Mouse (Mus musculus): ENCODE data around the gene Pabpn1l. TPM values are rescaled to one million over a fixed set of nuclear protein-coding genes. Genes with fewer than 3 reads are reported as not detected.
"Not testable (repeated sequence)": the region's sequence is repeated elsewhere in the genome, so short reads cannot be mapped to it uniquely, and the experiment has no call there.

Pabpn1l gene
- total RNA-seq, 4 experiments from 2014 or later: 0.24 to 0.57 TPM; not detected in 2

DNA sequence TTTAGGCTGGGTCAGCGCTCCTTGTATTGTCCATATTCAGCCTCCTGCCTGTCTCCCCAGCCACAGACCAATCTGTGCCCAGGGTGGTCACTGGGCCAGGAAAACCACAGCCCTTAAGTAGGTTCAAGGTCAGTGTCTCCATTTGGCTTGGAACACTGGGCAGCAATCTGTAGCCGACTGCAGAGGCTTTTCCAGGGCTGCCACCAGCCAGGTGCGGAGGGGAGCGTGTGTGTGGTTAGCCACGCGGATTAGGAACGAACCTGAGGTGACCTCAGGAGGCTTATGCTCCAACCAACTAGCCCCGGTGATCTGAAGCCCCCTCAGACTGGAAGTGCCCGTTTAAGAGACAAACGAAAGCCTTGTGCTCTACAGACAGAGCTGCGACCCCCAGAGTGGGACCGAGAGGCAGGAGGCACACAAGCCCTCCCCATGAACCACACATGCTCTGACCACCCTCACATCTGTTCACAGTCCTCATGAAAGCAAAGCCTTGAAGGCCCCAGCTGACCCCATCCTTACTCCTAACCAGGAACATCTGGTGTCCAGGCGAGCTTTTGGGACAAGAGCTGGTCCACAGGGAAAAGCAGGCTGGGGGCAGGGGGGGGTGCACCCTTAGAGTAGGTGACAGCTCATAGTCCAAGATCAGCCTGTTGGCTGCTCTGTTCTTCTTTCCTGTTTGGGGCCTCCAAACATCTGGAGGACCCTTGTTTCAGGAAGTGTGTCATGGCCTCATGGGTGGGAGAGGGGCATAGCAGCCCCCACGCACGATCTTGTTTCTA, 25.8 kb upstream of the Pabpn1l start:
- DNase-seq (ENCODE audit: low spot score): no peak

DNA sequence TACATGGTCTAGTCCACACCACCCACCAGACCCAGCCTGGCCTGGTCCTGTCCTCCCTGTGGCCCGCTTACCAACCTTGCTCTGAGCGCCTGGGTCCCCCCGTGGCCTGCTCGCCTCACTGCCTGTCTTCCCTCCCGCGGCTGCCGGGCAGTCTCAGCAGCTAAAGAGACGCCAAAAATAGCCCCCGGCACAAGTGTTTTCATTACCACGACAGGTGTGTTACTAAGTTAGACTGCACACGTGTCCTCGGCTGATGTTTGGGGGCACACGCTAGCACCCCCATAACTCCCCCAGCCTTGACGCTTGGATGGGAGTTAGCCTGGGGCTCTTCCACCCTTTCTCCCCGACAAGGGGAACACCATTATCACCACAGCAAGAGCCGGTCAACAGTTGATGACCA, 23.8 kb upstream of the Pabpn1l start:
- no peak for DNase-seq (ENCODE audit: low spot score)

DNA sequence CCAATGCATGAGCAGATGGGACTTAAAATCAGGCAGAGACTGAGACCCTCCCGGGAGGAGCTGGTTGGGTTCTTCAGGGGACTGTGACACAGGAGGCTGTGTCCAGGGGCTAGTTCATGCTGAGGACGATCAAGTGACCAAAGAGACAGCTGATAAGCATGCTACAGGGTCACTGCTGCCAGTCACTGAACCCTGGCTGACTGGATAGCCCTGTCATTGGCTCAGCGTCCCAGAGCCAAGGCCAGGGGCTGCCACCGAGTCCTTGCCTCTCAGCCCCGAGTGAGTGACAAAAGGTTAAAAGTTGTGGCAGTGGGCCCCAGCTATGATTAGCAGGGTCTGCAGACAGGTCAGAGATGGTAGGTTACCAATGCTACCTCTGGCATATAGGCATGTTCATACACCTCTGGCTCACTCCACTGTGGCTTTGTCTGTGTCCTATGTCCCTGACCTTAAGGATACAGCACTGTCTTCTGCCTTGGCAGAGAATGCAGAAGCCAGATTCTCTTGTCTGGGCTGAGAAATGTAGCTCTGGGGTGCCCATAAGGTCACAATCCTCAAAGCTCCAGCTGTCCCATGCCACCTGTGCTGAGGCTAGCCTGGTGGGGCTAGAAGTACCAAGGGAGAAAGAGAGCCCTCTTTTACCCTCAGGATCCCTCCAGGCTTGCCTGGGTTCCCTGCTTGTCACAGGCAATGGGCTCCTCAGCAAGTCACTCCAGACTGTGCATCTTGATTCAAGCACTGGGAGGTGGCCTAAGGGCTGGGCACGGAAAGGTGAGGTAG, 21.8 kb upstream of the Pabpn1l start:
- DNase-seq (ENCODE audit: low spot score): no peak

DNA sequence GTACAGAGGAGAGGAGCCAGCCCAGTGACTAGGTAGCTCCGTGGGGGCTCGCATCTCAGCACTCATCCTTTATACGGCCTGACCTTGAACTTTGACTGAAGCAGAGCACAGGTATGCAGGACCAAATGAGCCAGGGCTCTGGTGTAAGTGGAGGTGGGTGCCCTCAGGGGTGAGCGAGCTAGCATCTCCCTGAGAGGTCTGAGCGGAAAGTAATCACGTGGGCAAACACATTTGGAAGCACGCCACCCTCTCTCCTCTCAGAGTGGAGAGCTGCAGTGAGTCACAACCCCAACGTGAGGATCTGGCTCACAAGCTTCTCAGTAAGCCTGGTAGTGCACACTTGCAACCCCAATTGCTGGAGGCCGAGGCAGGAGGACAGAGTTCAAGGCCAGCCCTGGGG, 19.5 kb upstream of the Pabpn1l start:
- peak; percentile 64 for DNase-seq (ENCODE audit: low spot score)

DNA sequence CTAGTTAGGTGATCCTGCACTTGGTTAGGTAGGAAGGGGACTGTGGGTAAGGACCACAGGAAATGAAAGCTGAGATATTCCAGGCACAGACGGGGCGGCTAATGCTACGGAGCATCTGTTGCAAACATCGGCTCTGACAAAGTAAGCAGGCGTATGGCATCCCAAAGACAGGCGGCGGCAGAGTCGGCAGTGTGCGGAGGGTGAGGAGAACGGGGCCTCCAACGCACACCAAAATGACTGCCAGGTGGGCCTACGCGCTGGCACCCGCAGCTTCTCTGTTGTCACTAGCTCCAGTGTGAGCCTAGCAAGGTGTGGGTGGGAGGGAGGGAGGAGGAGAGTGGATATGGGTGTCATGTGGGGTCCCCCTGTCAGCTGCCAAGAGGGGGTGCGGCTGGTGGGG, 18.9 kb upstream of the Pabpn1l start:
- DNase-seq (ENCODE audit: low spot score): no peak

DNA sequence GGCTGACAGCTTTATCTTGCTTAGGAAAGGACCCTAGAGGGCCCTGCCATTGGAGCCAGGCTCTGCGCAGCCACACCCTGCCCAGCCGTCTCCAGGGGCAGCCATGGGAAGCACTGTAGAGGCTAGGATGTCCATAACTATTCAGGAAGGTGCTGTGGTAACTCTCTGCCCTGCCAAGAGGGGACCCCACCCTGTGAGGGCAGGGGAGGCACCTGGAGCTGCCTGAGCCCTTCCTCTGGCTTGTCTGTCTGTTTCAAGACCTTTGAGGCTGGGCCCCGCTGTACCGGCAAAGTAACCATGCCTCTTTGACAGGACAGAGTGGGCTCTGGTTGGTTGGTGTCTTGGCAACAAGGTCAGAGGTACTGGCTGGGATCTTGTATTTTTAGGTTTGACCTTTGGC, 18.3 kb upstream of the Pabpn1l start:
- DNase-seq (ENCODE audit: low spot score): no peak

DNA sequence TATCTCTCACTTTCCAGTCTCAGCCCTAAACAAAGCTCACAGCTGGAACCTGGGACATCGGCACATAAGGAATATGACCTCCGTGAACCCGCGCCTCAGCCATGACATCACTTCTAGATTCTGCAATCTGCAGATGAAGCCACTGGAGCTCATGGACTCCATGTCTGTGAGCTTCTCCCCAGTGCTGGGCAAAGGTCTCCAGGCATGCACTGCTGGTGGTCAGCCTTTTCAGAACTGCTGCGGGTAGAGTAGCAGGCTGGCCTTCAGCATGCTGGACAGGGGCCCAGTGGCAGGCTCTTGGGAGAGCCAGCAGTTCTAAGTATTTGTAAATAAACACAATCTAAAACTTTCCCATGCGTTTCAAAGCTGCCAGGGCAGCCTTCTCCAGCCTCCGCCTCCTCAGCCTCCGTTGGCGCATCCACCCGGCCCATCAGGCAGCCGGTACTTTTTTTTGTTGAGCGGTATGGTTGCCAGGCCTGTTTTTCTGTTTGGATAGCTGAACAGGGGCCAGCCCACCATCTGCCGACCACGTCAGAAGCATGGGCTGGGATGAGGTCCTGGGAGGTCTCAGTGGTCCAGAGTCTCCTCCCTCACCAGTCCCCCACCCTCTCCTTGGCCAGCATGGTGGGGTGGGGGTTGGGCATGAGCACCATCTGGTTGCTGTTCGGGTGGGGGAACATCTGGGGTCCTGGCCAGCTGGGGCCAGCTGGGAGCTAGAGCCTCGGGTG, 17.1 kb upstream of the Pabpn1l start:
- peak; percentile 76 for DNase-seq (ENCODE audit: low spot score)

DNA sequence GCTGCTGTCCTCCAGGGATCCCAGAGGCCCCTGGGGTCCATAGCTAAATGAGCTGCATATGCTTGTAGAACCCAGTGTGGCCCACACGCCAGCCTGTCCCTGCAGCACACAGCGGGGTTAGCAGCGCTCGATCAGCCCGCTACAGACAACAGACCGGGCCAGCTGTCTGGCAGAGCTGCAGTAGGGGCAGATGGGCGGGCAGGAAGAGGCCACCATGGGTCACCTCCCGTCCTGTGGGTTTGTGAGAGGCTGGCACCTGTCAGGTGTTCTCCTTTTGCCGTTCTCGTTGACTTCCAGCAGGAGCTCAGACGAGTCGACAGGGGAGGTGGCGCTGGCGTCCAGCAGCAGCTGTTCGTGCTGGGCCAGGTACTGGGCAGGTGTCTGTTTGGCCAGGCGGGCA, 16.1 kb upstream of the Pabpn1l start:
- no peak for DNase-seq (ENCODE audit: low spot score)

DNA sequence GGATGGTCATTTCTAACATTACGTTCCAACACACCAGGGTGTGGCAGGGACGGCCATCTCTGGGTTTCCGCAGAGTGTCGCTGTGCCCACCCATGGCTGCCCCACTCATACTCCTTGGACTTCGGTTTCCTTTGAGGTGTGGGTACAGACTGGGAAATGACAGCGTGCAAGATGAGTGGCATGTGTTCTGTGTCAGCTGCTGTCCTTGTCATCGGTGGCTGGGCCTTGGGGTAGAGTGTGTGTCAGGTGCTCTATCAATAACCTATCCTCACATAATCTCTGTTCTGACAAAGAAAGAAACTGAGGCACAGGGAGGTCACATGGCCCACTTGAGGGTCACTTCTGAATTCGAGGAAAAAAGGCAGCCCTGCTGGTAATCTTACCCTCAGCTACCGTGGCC, 14.7 kb upstream of the Pabpn1l start:
- DNase-seq (ENCODE audit: low spot score): no peak

DNA sequence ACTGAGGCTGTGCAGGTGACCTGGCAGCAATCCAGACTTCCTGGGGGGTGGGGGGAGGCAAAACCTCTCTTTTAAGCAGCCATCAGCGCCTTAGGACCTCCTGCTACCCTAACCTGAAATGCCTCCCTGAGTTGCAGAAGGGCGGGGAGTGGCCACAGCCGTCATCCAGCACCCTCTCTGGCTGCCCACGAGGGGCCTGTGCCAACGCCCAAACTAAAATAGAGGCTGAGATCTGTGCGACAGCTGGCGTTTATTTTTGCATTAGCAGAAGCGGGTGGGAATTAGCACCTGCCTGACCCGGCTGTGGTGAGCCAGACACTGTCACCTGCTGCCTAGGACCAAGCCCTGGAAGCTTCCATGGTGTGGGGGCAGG, 14.2 kb upstream of the Pabpn1l start:
- peak; percentile 46 for DNase-seq (ENCODE audit: low spot score)

DNA sequence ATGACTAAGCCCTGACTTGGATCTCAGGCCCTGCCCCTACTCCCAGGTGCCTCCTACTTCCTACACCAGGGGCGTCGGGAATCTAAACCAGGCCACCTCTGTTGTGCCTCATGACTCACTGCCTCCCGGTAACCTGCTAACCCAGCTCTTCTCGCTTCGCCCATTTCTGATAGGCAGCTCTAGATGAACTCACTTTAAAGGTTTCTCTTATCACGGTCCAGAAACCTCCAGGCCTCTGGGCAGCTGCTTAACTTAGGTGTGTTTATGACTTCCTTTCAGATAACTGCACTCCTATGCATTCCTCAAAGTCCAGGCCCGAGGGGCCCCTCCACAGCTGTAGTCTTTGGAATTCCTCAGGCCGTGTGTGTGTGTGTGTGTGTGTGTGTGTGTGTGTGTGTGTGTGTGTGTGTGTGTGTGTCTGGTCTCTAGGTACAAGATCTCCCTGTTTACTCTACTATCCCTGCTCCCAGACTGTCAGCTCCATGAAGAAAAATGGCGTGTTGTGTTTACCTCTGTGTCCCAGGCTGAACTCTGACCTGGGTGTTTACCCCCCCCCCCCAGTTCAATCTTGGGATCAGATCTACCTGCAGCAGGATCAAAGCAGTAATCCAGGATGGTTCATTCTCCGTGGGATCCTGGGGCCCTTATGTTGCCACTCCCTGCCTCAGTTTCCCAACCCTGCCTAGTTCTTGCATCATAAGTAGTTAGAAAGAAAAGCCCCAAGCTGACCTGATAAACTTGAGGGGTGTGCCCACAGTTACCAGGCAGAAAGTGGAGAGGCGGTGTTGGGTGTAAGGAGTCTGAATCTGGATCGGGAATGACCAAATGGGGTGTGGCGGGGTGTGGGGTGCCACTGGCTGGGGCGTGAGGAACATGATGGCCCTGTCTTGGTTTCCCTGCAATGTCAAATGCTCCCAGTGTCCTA, 13.6 kb upstream of the Pabpn1l start:
- DNase-seq (ENCODE audit: low spot score): no peak

DNA sequence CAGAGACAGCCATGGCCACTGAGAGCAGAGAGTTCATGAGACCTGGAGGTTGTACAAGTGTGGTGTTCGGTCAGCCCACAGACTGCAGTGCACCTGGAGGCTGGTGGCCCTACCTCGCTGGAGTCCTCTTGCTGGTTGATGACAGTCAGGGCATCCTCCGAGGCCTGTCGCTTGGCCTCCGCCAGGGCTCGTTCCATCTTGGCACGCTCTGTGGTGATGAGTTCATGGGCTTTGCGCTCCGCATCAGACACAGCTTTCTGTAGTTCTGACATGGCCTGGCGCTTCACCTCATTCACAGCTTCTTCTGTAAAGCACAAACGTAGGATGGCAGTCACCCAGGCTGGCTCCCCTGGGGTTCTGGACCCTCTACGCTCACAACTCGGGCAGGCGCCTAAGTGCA, 10.7 kb upstream of the Pabpn1l start:
- DNase-seq (ENCODE audit: low spot score): no peak

DNA sequence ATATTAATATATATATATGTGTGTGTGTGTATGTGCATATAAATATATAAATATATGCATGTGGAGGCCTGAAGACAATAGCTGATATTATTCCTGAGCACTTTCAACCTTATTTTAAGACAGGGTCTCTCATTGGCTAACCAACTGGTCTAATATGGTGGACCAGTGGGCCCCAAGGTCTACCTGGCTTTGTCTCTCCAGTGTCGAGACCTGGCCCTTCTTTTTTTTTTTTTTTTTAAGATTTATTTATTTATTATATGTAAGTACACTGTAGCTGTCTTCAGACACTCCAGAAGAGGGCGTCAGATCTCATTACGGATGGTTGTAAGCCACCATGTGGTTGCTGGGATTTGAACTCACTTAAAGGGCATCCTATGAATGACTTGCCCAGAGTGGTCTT, 9.6 kb upstream of the Pabpn1l start:
- not testable (repeated sequence) for DNase-seq (ENCODE audit: low spot score)

DNA sequence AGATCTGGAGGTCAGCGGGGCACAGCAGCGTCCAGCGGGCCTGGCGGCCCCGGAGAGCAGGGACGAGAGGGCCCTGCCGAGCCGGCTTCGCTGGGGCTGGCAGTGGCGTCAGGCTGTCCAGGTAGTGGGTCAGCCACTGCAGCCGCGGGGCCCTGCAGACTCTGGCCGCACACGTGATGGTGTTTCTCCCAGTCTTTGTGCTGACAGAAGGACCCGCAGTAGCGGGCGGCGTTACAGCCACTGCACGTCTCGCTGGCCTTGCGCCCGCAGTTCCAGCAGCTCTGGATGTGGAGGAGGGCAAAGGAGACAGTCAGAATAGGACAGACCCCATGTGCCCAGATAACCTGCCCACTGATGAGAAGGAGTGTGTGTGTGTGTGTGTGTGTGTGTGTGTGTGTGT, 8.2 kb upstream of the Pabpn1l start:
- no peak for DNase-seq (ENCODE audit: low spot score)

DNA sequence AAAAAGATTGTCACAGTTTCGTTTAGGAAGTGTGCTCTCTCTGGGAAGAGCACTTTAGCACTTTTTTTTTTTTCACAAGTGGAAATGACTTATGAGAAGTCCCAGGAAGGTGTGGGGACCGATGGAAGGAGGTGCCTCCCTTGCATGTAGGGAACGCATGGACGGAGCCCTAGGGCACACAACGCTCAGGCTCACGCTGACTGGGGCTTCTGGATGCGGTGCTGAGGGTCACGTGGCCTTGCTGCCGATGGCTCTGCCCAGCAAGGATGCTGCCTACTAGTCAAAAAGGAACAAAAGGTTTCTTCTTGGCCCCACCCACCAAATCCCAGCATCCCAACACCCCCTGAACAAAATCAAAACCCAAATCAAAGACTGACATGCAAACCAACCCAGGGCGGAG, 6.8 kb upstream of the Pabpn1l start:
- no peak for DNase-seq (ENCODE audit: low spot score)

DNA sequence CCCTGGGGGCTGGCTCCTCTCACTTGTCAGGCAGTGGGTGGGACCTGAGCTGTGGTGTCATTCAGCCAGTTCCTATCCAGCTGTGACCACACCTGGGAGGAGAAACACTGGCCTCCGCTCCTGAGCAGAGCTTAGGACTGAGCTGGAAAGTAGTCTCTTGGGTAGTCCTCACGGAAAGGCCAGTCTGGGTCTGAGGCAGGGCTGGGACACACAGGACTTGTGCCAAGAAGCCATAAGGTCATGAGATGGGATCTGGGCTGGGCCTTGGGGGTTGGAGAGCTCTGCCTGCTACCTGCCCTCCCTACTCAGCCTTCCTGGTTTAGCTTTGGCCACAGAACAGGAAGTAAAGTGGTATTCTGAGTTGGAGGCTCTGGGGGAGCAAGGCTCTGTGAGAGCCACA, 4.4 kb upstream of the Pabpn1l start:
- no peak for DNase-seq (ENCODE audit: low spot score)

DNA sequence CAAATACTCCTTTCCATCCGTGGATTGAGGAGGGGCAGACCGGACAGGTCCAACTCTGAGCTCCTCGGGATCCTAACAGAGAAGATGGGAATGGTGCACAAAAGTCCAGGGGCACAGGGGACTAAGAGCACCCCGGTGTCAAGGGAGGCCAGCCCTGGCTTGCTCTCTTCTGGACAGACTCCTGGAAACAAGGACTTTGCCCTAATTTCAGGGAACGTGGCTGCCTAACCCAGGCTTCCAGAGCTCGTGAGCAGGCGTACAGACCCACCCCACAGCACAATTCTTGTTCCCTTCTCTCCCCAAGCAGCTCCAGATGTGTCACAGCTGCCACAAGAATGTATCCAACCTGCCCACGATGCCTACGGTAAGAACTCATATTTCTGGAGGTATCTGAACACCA, 3.3 kb upstream of the Pabpn1l start:
- no peak for DNase-seq (ENCODE audit: low spot score)

DNA sequence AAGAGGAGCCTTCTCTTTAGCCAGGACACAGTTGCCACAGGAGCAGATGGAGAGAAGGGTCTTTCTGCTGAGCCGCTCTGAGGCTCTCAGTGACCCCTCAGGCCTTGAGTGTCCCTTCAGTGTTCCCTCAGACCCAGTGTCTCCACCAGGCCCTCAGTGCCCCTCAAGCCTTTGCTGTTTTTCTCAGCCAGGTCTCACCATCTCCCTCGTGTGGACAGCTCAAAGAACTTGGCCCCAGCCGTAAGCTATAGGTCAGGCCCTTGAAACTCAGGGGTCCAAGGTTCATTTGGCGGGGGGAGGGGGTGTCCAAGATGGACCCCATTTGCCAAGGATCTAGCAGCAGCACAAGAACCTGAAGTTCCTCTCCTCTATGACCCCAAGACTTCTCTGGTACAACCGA, 2.1 kb upstream of the Pabpn1l start:
- no peak for DNase-seq (ENCODE audit: low spot score)

DNA sequence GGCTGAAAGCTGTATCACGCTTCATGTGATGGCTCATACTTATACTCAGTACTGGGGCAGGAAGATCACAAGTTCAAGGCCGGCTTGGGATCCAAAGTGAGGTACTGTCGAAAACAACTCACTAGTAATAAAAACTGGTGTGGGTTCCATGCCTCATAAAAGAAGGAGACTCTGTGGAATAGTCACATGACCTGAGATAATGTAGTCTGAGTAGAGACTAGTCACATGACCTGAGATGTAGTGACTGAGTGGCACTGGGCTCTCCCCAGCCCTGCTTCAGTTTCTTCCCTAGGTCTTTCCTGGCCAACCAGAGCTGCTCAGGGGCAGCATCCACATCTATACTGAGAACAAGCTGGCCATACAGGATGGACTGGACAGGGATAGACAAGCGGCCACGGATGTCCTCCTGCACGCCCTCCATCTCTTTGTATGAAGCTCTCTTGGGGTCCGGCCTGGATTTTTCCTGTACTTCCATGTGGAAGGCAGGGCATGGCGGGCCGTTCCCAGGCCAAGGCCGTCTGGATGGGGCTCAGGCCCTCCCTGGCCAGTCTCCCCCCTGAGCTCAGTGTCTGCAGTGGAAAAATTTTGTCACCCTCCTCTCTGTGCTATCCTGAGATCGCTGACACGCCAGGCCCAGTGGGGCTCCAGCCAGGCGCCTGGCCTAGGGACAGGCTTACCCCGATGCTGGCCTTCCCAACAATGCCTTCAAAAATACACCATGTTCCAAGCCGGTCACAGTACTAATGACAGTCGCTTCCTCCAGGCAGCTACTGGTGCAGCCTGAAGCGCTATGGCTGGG, 1.5 kb upstream of the Pabpn1l start:
- peak; percentile 62 for DNase-seq (ENCODE audit: low spot score)

DNA sequence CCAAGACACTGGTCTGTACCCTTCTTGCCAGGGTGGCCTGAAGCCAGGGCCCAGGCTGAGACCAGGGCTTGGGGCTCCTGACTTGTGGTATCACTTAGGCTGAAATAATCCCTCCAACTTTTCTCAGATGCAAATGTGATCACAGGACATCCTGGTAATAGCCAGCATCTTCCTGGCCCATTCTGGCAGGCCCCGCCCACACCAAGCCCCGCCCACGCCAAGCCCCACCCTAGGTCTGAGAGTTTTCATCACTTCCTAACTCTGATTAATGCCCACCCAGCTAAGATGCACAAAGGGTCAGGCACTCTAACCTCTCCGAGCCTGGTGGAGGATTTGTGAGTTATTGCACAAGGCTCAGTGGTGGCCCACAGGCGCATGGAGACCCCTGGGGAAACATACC, 2.1 kb downstream of the Pabpn1l start:
- no peak for DNase-seq (ENCODE audit: low spot score)

All from heart, adult 8-10 months (tissue).